Mouse (Mus musculus) frontal cortex, adult (tissue): ENCODE measurements around the gene Pigl.

Experiments used
- ATAC-seq: cut with Nextera tagmentation; 2 replicates; pipeline ENCODE4 v1.9.2; 2017; ENCODE audit warnings: mild to moderate bottlenecking, moderate library complexity, mixed read lengths; ENCODE audit not compliant: low TSS enrichment

Gene Pigl

GRCm38 (mm10) chr11:62513311-62513710 is 55.1 kb downstream of the Pigl start:
- no peak for ATAC-seq

GRCm38 (mm10) chr11:62518991-62519390 is 60.7 kb downstream of the Pigl start:
- no peak for ATAC-seq

- no peak for ATAC-seq
Observed at GRCm38 (mm10) chr11:62522283-62522682, 64.0 kb downstream of the Pigl start.

- ATAC-seq: no peak
Observed at GRCm38 (mm10) chr11:62537089-62537488, 78.8 kb downstream of the Pigl start.

GRCm38 (mm10) chr11:62537590-62537989 is 79.3 kb downstream of the Pigl start:
- peak; percentile 26; the same call in 1 of the 2 replicates for ATAC-seq

- ATAC-seq: peak; percentile 66
Observed at GRCm38 (mm10) chr11:62538321-62539088, 80.2 kb downstream of the Pigl start.

- ATAC-seq: peak; percentile 89
Observed at GRCm38 (mm10) chr11:62539089-62539890, 81.0 kb downstream of the Pigl start, which contains the start of gene Cenpv. TSS of gene Cenpv (minus strand) at chr11:62539261.

GRCm38 (mm10) chr11:62540167-62540566 is 81.9 kb downstream of the Pigl start:
- ATAC-seq: no peak

GRCm38 (mm10) chr11:62540969-62541368 is 82.7 kb downstream of the Pigl start:
- ATAC-seq: no peak

GRCm38 (mm10) chr11:62541581-62541980 is 83.3 kb downstream of the Pigl start:
- ATAC-seq: no peak

- no peak for ATAC-seq
Observed at GRCm38 (mm10) chr11:62543991-62544390, 85.7 kb downstream of the Pigl start.

GRCm38 (mm10) chr11:62549782-62550181 is 91.5 kb downstream of the Pigl start:
- no peak for ATAC-seq

- ATAC-seq: no peak; the same call in none of the 2 replicates
Observed at GRCm38 (mm10) chr11:62550227-62550685, 92.0 kb downstream of the Pigl start.

GRCm38 (mm10) chr11:62550727-62551225 is 92.5 kb downstream of the Pigl start, which contains the start of gene Ubb:
TSS of gene Ubb (plus strand) at chr11:62551171.
- ATAC-seq: peak; percentile 92

- ATAC-seq: peak; percentile 48
Observed at GRCm38 (mm10) chr11:62551226-62552119, 93.2 kb downstream of the Pigl start.

- ATAC-seq: no peak
Observed at GRCm38 (mm10) chr11:62553186-62553585, 94.9 kb downstream of the Pigl start.

GRCm38 (mm10) chr11:62553633-62554032 is 95.4 kb downstream of the Pigl start:
- ATAC-seq: no peak

- no peak for ATAC-seq
Observed at GRCm38 (mm10) chr11:62554163-62554855, 96.0 kb downstream of the Pigl start.

- ATAC-seq: no peak
Observed at GRCm38 (mm10) chr11:62554934-62555517, 96.8 kb downstream of the Pigl start.

- no peak for ATAC-seq
Observed at GRCm38 (mm10) chr11:62555896-62556412, 97.7 kb downstream of the Pigl start.
